Mouse (Mus musculus): ENCODE data around the gene Upp2. TPM values are rescaled to one million over a fixed set of nuclear protein-coding genes. Genes with fewer than 3 reads are reported as not detected.
A peak's percentile ranks its signal among the peaks of the same experiment; 100 is the strongest.

Upp2 gene
- polyA plus RNA-seq, 1 experiment from 2014 or later: 3.0 TPM

DNA sequence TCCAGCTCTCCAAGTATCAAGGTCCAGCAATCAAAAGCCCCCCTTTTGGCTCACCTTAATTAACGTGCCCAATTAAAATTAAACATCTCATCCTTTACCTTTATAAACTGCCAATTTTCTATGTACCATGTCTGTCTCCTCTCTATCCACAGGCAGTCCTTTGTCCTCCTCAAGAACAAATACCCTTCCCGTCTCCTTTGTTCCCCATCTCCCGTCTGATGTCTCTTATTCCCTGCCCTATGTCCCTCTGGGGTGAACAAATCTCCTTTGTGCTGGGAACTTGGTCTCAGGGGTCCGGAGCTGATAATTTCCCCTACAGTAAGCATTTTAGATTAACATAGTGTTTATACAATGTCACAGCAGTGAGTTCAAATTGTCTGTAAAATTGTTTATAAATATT lies 230.4 kb downstream of the Upp2 start:
- H3K4me1 ChIP-seq: peaks cover 19% of the 10 kb centered on the region
- peak overlapping the region; percentile 75 for H3K27ac ChIP-seq (replicated peaks)
- no peaks in the 10 kb centered on the region for H3K36me3 ChIP-seq
- no peaks in the 10 kb centered on the region for H3K27me3 ChIP-seq (ENCODE audit: low read depth, poor library complexity, severe bottlenecking)
- no peaks in the 10 kb centered on the region for H3K9me3 ChIP-seq (replicated peaks)
- H3K4me3 ChIP-seq: no peak overlapping the region
- DNase-seq (ENCODE audit: low spot score): no peak
- 27% methylated on average over 4 of the region's 4 CpGs for WGBS

- 87% methylated on average over 9 of the region's 9 CpGs for WGBS
- DNase-seq (ENCODE audit: low spot score): no peak
Measured at GRCm38 (mm10) chr2:58799126-58799525, 232.0 kb downstream of the Upp2 start.

GRCm38 (mm10) chr2:58799623-58800022 lies 232.5 kb downstream of the Upp2 start:
- WGBS: 91% methylated on average over 5 of the region's 5 CpGs
- H3K4me1 ChIP-seq: peaks cover 19% of the 10 kb centered on the region
- H3K27me3 ChIP-seq (ENCODE audit: low read depth, poor library complexity, severe bottlenecking): no peaks in the 10 kb centered on the region
- H3K9me3 ChIP-seq (replicated peaks): no peaks in the 10 kb centered on the region
- H3K36me3 ChIP-seq: no peaks in the 10 kb centered on the region
- DNase-seq (ENCODE audit: low spot score): no peak
- peak overlapping the region; percentile 9; the same call in 1 of the 2 replicates for H3K27ac ChIP-seq (replicated peaks)
- H3K4me3 ChIP-seq: no peak overlapping the region

More at GRCm38 (mm10) chr2:58799126-58799525, 232.0 kb downstream of the Upp2 start:
- no peaks in the 10 kb centered on the region for H3K27me3 ChIP-seq (ENCODE audit: low read depth, poor library complexity, severe bottlenecking)
- no peaks in the 10 kb centered on the region for H3K36me3 ChIP-seq
- 0 out of 2 replicates have a peak overlapping the region, but pooled peaks have one; percentile 9 for H3K27ac ChIP-seq (replicated peaks)
- no peak overlapping the region for H3K4me3 ChIP-seq
- H3K9me3 ChIP-seq (replicated peaks): no peaks in the 10 kb centered on the region
- peaks cover 19% of the 10 kb centered on the region for H3K4me1 ChIP-seq

GRCm38 (mm10) chr2:58812941-58813340 lies 245.8 kb downstream of the Upp2 start:
- no peaks in the 10 kb centered on the region for H3K9me3 ChIP-seq (replicated peaks)
- H3K36me3 ChIP-seq: no peaks in the 10 kb centered on the region
- H3K4me3 ChIP-seq: no peak overlapping the region
- no peaks in the 10 kb centered on the region for H3K27me3 ChIP-seq (ENCODE audit: low read depth, poor library complexity, severe bottlenecking)
- no peak overlapping the region for H3K27ac ChIP-seq (replicated peaks)
- H3K4me1 ChIP-seq: no peaks in the 10 kb centered on the region
- 79% methylated on average over 2 of the region's 2 CpGs for WGBS
- DNase-seq (ENCODE audit: low spot score): no peak

DNA sequence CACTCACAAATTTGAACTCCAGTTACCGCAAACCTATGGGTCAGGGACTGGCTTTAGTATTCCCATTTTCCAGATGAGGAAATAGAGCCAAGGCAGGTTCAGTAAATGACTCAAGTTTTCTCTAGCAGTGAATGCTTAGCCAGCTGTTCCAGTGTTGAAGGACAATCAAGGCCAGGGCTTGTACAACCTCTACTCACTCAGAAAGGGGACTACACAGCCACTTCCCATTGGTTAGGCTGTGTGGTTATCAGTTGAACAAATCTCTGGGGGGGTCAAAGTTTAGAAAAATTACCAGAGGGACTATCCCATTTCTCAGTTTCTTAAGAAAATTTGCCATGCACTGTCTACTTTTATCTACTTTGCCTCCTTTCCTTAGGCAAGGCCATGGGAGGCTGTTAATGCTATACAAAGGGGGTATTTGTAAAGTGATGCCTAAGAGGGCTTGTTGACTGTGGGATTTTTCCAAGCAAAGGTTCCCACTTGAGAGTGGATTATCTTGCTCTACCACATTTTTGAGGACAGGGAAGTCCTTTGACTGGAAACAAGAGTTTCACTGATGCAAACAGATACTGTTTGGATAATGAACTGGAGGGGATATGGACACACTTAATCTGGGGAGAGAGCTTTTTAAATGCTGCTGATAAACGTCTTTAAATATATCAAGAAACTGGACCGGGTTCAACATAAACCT lies 262.0 kb downstream of the Upp2 start:
- Histone ChIP-seq H3K4me1 (peaks cover 5% of the 10 kb centered on the region; the same call in 1 of the 2 replicates), H3K4me3 (no peak overlapping the region), H3K27ac (replicated peaks) (no peak overlapping the region), H3K9me3 (replicated peaks) (no peaks in the 10 kb centered on the region), H3K27me3 (ENCODE audit: low read depth, poor library complexity, severe bottlenecking) (peaks cover 10% of the 10 kb centered on the region; the same call in 1 of the 2 replicates), H3K36me3 (no peaks in the 10 kb centered on the region)
- DNase-seq (ENCODE audit: low spot score): no peak
- 76% methylated on average over 3 of the region's 3 CpGs for WGBS

- DNase-seq (ENCODE audit: low spot score): no peak
- Histone ChIP-seq H3K4me1 (peaks cover 5% of the 10 kb centered on the region; the same call in 1 of the 2 replicates), H3K27me3 (ENCODE audit: low read depth, poor library complexity, severe bottlenecking) (peaks cover 10% of the 10 kb centered on the region; the same call in 1 of the 2 replicates), H3K4me3 (no peak overlapping the region), H3K36me3 (no peaks in the 10 kb centered on the region), H3K27ac (replicated peaks) (0 out of 2 replicates have a peak overlapping the region, but pooled peaks have one; percentile 13), H3K9me3 (replicated peaks) (no peaks in the 10 kb centered on the region)
- 70% methylated on average over 7 of the region's 7 CpGs for WGBS
Measured at GRCm38 (mm10) chr2:58829981-58830742, 263.1 kb downstream of the Upp2 start.

- Histone ChIP-seq H3K9me3 (replicated peaks) (no peaks in the 10 kb centered on the region), H3K4me1 (peaks cover 5% of the 10 kb centered on the region; the same call in 1 of the 2 replicates), H3K27me3 (ENCODE audit: low read depth, poor library complexity, severe bottlenecking) (no peaks in the 10 kb centered on the region; the same call in 1 of the 2 replicates), H3K36me3 (no peaks in the 10 kb centered on the region), H3K4me3 (no peak overlapping the region), H3K27ac (replicated peaks) (no peak overlapping the region)
- WGBS: 93% methylated on average over 20 of the region's 20 CpGs
- DNase-seq (ENCODE audit: low spot score): no peak
Measured at GRCm38 (mm10) chr2:58832253-58832980, 265.3 kb downstream of the Upp2 start.

DNA sequence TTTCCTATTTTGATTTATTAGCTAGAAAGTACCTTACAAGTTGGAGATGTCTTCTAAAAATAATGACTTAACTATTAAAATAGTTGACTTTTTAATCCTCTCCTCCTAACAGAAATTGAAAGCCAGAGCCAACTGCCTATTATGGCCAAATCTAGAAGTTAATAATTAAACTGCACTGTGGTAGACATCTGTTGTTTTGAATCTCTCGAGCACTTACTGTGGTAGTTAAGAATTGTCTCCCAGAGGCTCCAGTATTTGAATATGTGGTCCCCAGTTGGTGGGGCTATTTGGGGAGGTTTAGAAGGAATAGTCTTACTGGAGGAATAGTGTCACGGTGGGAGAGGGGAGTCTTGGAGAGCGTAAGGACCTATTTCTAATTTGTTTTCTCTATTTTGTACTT lies 273.9 kb downstream of the Upp2 start:
- WGBS: 92% methylated on average over 3 of the region's 3 CpGs
- peaks cover 18% of the 10 kb centered on the region for H3K4me1 ChIP-seq
- H3K27me3 ChIP-seq (ENCODE audit: low read depth, poor library complexity, severe bottlenecking): no peaks in the 10 kb centered on the region
- H3K9me3 ChIP-seq (replicated peaks): peaks cover 3% of the 10 kb centered on the region; the same call in 1 of the 2 replicates
- DNase-seq (ENCODE audit: low spot score): no peak
- H3K27ac ChIP-seq (replicated peaks): no peak overlapping the region
- H3K36me3 ChIP-seq: no peaks in the 10 kb centered on the region
- H3K4me3 ChIP-seq: no peak overlapping the region

GRCm38 (mm10) chr2:58842443-58842842 lies 275.3 kb downstream of the Upp2 start:
- no peak for DNase-seq (ENCODE audit: low spot score)
- no peaks in the 10 kb centered on the region for H3K36me3 ChIP-seq
- peaks cover 28% of the 10 kb centered on the region for H3K4me1 ChIP-seq
- WGBS: 87% methylated on average over 4 of the region's 4 CpGs
- no peak overlapping the region for H3K4me3 ChIP-seq
- H3K27me3 ChIP-seq (ENCODE audit: low read depth, poor library complexity, severe bottlenecking): no peaks in the 10 kb centered on the region
- H3K27ac ChIP-seq (replicated peaks): no peak overlapping the region
- H3K9me3 ChIP-seq (replicated peaks): peaks cover 3% of the 10 kb centered on the region; the same call in 1 of the 2 replicates

Other genes starting within 250 kb of the Upp2 start
- gene Acvr1c, start 209.4 kb upstream of the Upp2 start, polyA plus RNA-seq (2016; fragmentation: Nextera tagmentation; extraction: Ambion mirVana): 0.09 and 0.15 TPM in 2 replicates
- gene Gm17409, start 97.2 kb upstream of the Upp2 start, polyA plus RNA-seq (2016; fragmentation: Nextera tagmentation; extraction: Ambion mirVana): not detected in 2 replicates
- 2.9 and 3.2 TPM in 2 replicates for gene Acvr1, start 141 bp upstream of the Upp2 start, polyA plus RNA-seq (2016; fragmentation: Nextera tagmentation; extraction: Ambion mirVana)